Mouse (Mus musculus): ENCODE measurements around the gene Zfp948. TPM values are rescaled to one million over a fixed set of nuclear protein-coding genes. Genes with fewer than 3 reads are reported as not detected.

The Zfp948 gene
- polyA plus RNA-seq, 1 experiment from 2014 or later: 10.4 TPM

DNA sequence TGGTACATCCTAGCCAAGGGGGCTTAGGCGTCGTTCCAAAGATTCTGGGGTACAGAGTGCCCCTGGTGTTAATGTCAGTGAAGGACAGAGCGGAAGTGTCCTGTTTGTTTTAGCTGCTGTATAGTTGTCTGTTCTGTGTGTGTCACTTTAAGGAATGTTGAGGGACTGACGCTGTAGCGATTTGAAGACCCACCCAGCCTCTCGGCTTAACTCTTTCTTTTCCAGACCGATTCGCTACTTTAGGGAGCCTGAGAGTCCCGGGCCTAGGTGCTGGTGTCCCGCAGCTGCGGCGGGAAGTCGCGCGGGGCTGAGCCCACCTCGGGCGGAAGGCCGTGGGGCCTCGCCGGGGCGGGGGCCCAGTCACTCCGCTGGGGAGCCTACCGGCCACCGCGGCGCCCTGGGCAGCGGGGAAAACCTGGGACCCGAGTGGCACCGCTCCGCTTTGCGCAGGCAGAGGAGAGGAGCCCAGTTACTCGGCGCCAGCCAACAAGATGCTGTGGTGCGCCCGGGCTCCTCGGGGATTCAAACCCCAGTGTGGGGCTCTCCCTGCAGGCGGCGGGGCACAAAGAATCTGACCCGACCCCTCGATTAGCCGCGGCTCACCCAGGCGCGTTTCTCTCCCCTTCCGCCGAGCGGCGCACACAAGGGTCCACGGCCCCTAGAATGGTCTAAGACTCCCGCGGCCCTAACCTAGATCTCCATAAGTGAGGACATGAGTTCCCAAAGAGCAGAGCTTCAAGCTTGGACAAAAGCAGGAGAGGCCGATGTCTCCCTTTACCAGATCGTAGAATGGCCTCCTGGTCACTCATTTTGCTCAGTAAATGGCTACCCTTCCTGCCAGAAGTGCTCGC lies 34.5 kb upstream of the Zfp948 start:
- no peaks in the 10 kb centered on the region for H3K9me3 ChIP-seq (ENCODE audit: control insufficient read depth, low read length)
- peak overlapping the region; percentile 99 for H3K9ac ChIP-seq (ENCODE audit: low read length)
- under 1% methylated on average over 52 of the region's 54 CpGs for WGBS
- peak overlapping the region; percentile 80 for H3K4me2 ChIP-seq (replicated peaks; ENCODE audit: low read depth)
- H3K4me1 ChIP-seq (replicated peaks; ENCODE audit: control insufficient read depth, insufficient read depth): no peaks in the 10 kb centered on the region; the same call in 1 of the 2 replicates
- DNase-seq (ENCODE audit: low spot score): peak; percentile 71
- TF ChIP-seq EP300 (optimal IDR thresholded peaks at IDR 0.05): no peak
- peak; percentile 51 for TF ChIP-seq CTCF (IDR thresholded peaks at IDR 0.05; ENCODE audit: low read depth)
- ATAC-seq (ENCODE audit: low FRiP score, low TSS enrichment): peak; percentile 84
- H3K4me3 ChIP-seq (ENCODE audit: low read depth, low read length): peak overlapping the region; percentile 65
- H3K36me3 ChIP-seq (ENCODE audit: control insufficient read depth, insufficient read depth, low read length): no peaks in the 10 kb centered on the region
- H3K27ac ChIP-seq (replicated peaks): peak overlapping the region; percentile 99
- no peaks in the 10 kb centered on the region for H3K27me3 ChIP-seq (ENCODE audit: control insufficient read depth, insufficient read depth, low read length)

GRCm38 (mm10) chr17:21533961-21534360 lies 32.8 kb upstream of the Zfp948 start:
- Histone ChIP-seq H3K9me3 (ENCODE audit: control insufficient read depth, low read length) (no peaks in the 10 kb centered on the region), H3K36me3 (ENCODE audit: control insufficient read depth, insufficient read depth, low read length) (no peaks in the 10 kb centered on the region), H3K27ac (replicated peaks) (no peak overlapping the region), H3K4me3 (ENCODE audit: low read depth, low read length) (no peak overlapping the region), H3K4me1 (replicated peaks; ENCODE audit: control insufficient read depth, insufficient read depth) (no peaks in the 10 kb centered on the region; the same call in 1 of the 2 replicates), H3K27me3 (ENCODE audit: control insufficient read depth, insufficient read depth, low read length) (no peaks in the 10 kb centered on the region), H3K4me2 (replicated peaks; ENCODE audit: low read depth) (no peak overlapping the region), H3K9ac (ENCODE audit: low read length) (no peak overlapping the region)
- no peak for ATAC-seq (ENCODE audit: low FRiP score, low TSS enrichment)
- 65% methylated on average over 1 of the region's 1 CpGs for WGBS
- no peak for DNase-seq (ENCODE audit: low spot score)
- TF ChIP-seq CTCF (IDR thresholded peaks at IDR 0.05; ENCODE audit: low read depth) (no peak), EP300 (optimal IDR thresholded peaks at IDR 0.05) (no peak)

DNA sequence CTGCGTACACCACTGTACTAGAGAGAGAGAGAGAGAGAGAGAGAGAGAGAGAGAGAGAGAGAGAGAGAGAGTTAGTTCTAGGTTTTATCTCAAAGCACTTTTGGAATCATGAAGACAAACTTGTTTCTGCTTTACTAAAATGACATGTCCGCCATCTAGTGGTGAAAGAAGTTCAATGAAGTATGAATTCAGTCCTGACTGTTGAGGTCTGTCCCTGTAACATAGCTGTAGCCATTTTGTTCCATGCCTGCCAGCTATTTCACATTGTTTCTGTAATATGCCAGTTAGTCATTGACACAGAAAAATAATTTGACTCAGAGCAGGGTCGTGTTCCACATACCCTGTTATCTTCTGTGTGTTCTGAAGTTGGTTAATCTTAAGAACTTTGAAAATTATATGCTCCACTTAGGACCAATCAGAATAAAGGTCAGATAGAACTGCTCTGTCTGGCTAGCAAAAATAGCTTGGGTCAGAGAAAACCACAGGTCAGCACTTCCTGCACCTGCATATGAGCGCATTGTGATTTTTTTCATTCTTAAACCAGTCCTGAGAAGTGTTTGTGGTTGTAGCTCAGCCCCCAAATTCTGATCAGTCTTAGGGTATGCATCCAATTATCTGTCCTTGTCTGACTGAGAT lies 32.2 kb upstream of the Zfp948 start:
- ATAC-seq (ENCODE audit: low FRiP score, low TSS enrichment) (peak; percentile 57), DNase-seq (ENCODE audit: low spot score) (no peak)
- TF ChIP-seq EP300 (optimal IDR thresholded peaks at IDR 0.05): no peak
- peak; percentile 93 for TF ChIP-seq CTCF (IDR thresholded peaks at IDR 0.05; ENCODE audit: low read depth)
- Histone ChIP-seq H3K36me3 (ENCODE audit: control insufficient read depth, insufficient read depth, low read length) (no peaks in the 10 kb centered on the region), H3K27ac (replicated peaks) (peak overlapping the region; percentile 83; the same call in 1 of the 2 replicates), H3K27me3 (ENCODE audit: control insufficient read depth, insufficient read depth, low read length) (no peaks in the 10 kb centered on the region), H3K9ac (ENCODE audit: low read length) (no peak overlapping the region; the same call in 1 of the 2 replicates), H3K4me1 (replicated peaks; ENCODE audit: control insufficient read depth, insufficient read depth) (no peaks in the 10 kb centered on the region; the same call in 1 of the 2 replicates), H3K4me3 (ENCODE audit: low read depth, low read length) (no peak overlapping the region), H3K9me3 (ENCODE audit: control insufficient read depth, low read length) (no peaks in the 10 kb centered on the region), H3K4me2 (replicated peaks; ENCODE audit: low read depth) (peak overlapping the region; percentile 91)
- 16% methylated on average over 4 of the region's 4 CpGs for WGBS

DNA sequence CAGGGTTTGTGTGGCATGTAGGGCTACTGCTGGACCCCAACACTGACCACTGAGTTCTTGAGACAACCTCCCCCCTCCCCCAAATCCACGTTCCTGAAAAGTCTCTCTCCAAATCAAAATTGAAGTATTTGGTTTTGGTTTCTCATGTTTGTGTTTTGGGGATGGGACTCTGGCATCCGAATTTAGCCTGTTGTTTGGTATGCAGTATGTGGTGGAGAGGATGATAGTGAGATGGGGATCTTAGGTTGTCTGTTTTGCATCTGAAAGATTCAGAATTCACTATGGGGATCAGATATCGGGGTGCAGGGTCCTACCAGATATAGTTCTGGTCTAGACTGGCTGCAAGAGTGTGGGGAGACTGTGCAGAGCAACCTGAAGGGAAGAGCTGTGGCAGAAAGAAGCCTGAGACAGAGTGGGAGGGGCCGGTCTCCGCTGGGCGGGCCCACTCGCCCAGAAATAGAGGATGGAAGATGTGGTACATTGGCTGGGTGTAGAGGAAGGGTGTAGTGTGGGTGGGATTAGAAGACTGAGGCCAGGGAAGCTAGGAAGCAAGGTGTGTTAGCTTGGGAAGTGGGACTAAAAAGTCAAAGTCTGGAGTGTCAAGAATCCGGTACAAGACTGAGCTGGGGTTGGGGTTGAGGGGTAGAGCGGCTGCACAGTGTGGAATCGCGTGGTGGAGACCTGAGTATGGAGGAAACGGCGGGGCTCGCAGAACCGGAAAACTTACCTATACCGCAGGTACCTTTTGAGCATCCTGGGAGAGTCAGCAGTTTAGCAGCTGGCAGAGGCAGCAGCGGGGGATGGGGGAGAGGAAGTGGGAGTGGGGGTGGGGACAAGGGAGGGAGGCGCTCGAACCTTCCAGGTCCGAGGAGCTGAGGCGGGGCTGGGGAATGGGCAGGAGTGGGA lies 31.5 kb upstream of the Zfp948 start, which contains the start of gene Zfp52:
Gene Zfp52 (plus strand): TSS at position 444 of the 906 bp plus-strand sequence.
- 3% methylated on average over 21 of the region's 21 CpGs for WGBS

GRCm38 (mm10) chr17:21536096-21536495 lies 30.7 kb upstream of the Zfp948 start:
- Histone ChIP-seq H3K9ac (ENCODE audit: low read length) (no peak overlapping the region), H3K27me3 (ENCODE audit: control insufficient read depth, insufficient read depth, low read length) (no peaks in the 10 kb centered on the region), H3K4me1 (replicated peaks; ENCODE audit: control insufficient read depth, insufficient read depth) (no peaks in the 10 kb centered on the region; the same call in 1 of the 2 replicates), H3K36me3 (ENCODE audit: control insufficient read depth, insufficient read depth, low read length) (no peaks in the 10 kb centered on the region), H3K4me2 (replicated peaks; ENCODE audit: low read depth) (peak overlapping the region; percentile 91), H3K4me3 (ENCODE audit: low read depth, low read length) (peak overlapping the region; percentile 56), H3K9me3 (ENCODE audit: control insufficient read depth, low read length) (no peaks in the 10 kb centered on the region), H3K27ac (replicated peaks) (no peak overlapping the region)
- 31% methylated on average over 7 of the region's 7 CpGs for WGBS
- TF ChIP-seq CTCF (IDR thresholded peaks at IDR 0.05; ENCODE audit: low read depth) (no peak), EP300 (optimal IDR thresholded peaks at IDR 0.05) (no peak)
- DNase-seq (ENCODE audit: low spot score) (no peak), ATAC-seq (ENCODE audit: low FRiP score, low TSS enrichment) (no peak)

More for the DNA sequence above, 31.5 kb upstream of the Zfp948 start, which contains the start of gene Zfp52:
- Histone ChIP-seq H3K27ac (replicated peaks) (peak within 1 kb of the TSS; percentile 83), H3K36me3 (ENCODE audit: control insufficient read depth, insufficient read depth, low read length) (no peaks in the 10 kb centered on the region), H3K9me3 (ENCODE audit: control insufficient read depth, low read length) (no peaks in the 10 kb centered on the region), H3K4me1 (replicated peaks; ENCODE audit: control insufficient read depth, insufficient read depth) (no peaks in the 10 kb centered on the region; the same call in 1 of the 2 replicates), H3K27me3 (ENCODE audit: control insufficient read depth, insufficient read depth, low read length) (no peaks in the 10 kb centered on the region), H3K4me3 (ENCODE audit: low read depth, low read length) (peak within 1 kb of the TSS; percentile 56), H3K9ac (ENCODE audit: low read length) (peak within 1 kb of the TSS; percentile 75), H3K4me2 (replicated peaks; ENCODE audit: low read depth) (peak within 1 kb of the TSS; percentile 91)
- peak; percentile 81 for ATAC-seq (ENCODE audit: low FRiP score, low TSS enrichment)
- no peak for TF ChIP-seq EP300 (optimal IDR thresholded peaks at IDR 0.05)
- no peak for TF ChIP-seq CTCF (IDR thresholded peaks at IDR 0.05; ENCODE audit: low read depth)
- DNase-seq (ENCODE audit: low spot score): peak; percentile 72
